Comparison of ENCODE assay signal across 23 mouse cellular contexts in the genomic region with DNA sequence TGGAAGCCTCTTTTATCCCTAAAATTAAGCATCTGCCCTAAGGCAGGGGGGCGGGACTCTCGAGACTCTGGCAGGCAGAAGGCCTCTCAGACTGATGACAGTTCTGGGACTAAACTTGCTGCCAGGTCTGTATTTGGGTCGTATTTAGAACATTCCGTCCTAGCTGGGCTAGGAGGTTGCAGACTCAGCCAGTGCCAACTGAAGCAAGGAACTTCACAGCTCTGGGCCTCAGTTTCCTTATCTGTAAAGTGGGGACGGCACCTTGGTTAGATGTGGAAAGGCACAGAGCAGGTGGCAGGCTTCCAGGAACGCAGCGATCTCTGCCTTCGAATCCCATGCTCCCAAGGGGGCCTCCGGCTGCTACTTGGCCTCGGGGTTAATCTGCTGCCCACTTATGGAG. TPM values are rescaled to one million over a fixed set of nuclear protein-coding genes. Genes with fewer than 3 reads are reported as not detected.
DNase-seq lines count a peak whose midpoint lies in the region; TF ChIP-seq lines count a peak whose summit lies in the region.
"Had no signal": no experiment of that assay in that cellular context is flagged by ENCODE, and none has a peak within 500 bp of the region (broad histone marks: within the 10 kb centered on the region; RNA-seq: fewer than 3 reads in every experiment).

No protein-coding gene starts in this region.

- TF ChIP-seq CTCF in gastrocnemius, adult 2 months (IDR thresholded peaks at IDR 0.05), result no peak

- intact Hi-C loops in gastrocnemius, adult 2 months (cut with DNase I), result no loop called here
- intact Hi-C loops in heart, postnatal 10 days (cut with DNase I), result loop anchor here (1.0 kb wide), 1 partner anchor 33 kb away; no protein-coding TSS in a partner anchor

- H3K4me3 ChIP-seq in gastrocnemius, adult 2 months, result no peak overlapping the region
- H3K4me3 ChIP-seq: embryonic facial prominence, embryonic 12.5 days; heart, embryonic 13.5 days; hindbrain, embryonic 12.5 days; limb, embryonic 10.5 days; neural tube, embryonic 13.5 days had no signal

- DNase-seq in gastrocnemius, adult 2 months, result peak; percentile 70
- no peak for DNase-seq in gastrocnemius, postnatal 10 days
- DNase-seq in lung, postnatal 10 days, result peak; percentile 63
- no peak for DNase-seq in lung, postnatal 4 days
- DNase-seq in heart, postnatal 10 days, result peak; percentile 56 to 59
- DNase-seq in skeletal muscle tissue, adult 2 months (ENCODE audit: low read depth, low spot score), result peak; percentile 58
- DNase-seq in right cerebral cortex, postnatal 36 days (ENCODE audit: low spot score in 2 of 2), result no peak
- DNase-seq in layer of hippocampus, adult 18-20 months (ENCODE audit: low spot score in 2 of 2), result no peak
- DNase-seq: cerebellum, adult 9-11 months; kidney, adult 2 months; kidney, postnatal 10 days; liver, postnatal 0 days; midbrain, embryonic 14.5 days; right cerebral cortex, postnatal 14 days; thymus, postnatal 25 days had no signal

- H3K27ac ChIP-seq in gastrocnemius, adult 2 months, result peak overlapping the region; percentile 59
- H3K27ac ChIP-seq: embryonic facial prominence, embryonic 12.5 days; heart, embryonic 13.5 days; hindbrain, embryonic 12.5 days; neural tube, embryonic 13.5 days had no signal

RNA-seq across cellular contexts. Expression of a gene that starts 13.7 kb away (rescaled TPM):
- not detected for total RNA-seq in gastrocnemius, adult 2 months (2021)
- total RNA-seq in gastrocnemius, postnatal 10 days (2021), result not detected
- under 1 TPM in 1 of 2 experiments, not detected in 1; 0.12 TPM for total RNA-seq in heart, postnatal 10 days (2021)
- total RNA-seq in layer of hippocampus, adult 18-20 months (2021), result 1 to 10 TPM; 7.3 to 7.6 TPM
- total RNA-seq: liver, adult 2 months; megakaryocyte, adult 5-6 weeks had no signal

RNA-seq across cellular contexts. Expression of a gene that starts 14.1 kb away (rescaled TPM):
- total RNA-seq in gastrocnemius, adult 2 months (2021), result under 1 TPM in 1 of 2 experiments, not detected in 1; 0.26 TPM
- total RNA-seq in gastrocnemius, postnatal 10 days (2021), result not detected
- total RNA-seq in heart, postnatal 10 days (2021), result not detected
- total RNA-seq in layer of hippocampus, adult 18-20 months (2021), result 1 to 10 TPM; 3.0 to 3.4 TPM
- total RNA-seq: liver, adult 2 months; megakaryocyte, adult 5-6 weeks; MEL had no signal

RNA-seq across cellular contexts. Expression of a gene that starts 14.5 kb away (rescaled TPM):
- 10 to 100 TPM; 10.5 to 15.0 TPM for total RNA-seq in gastrocnemius, adult 2 months (2021)
- 1 to 10 TPM; 2.1 to 5.5 TPM for total RNA-seq in gastrocnemius, postnatal 10 days (2021)
- 10 to 100 TPM in 1 of 2 experiments, 1 to 10 TPM in 1; 8.2 to 30.7 TPM for total RNA-seq in heart, postnatal 10 days (2021)
- 1 to 10 TPM; 5.6 to 6.9 TPM for total RNA-seq in layer of hippocampus, adult 18-20 months (2021)

RNA-seq across cellular contexts. Expression of a gene that starts 36.8 kb away (rescaled TPM):
- total RNA-seq in gastrocnemius, adult 2 months (2021), result not detected
- total RNA-seq in gastrocnemius, postnatal 10 days (2021), result 1 to 10 TPM; 1.1 to 1.4 TPM
- 1 to 10 TPM in 1 of 2 experiments, under 1 TPM in 1; 0.74 to 1.5 TPM for total RNA-seq in heart, postnatal 10 days (2021)
- 1 to 10 TPM in 1 of 2 experiments, under 1 TPM in 1; 0.68 to 1.6 TPM for total RNA-seq in layer of hippocampus, adult 18-20 months (2021)

RNA-seq across cellular contexts. Expression of a gene that starts 51.5 kb away (rescaled TPM):
- 10 to 100 TPM; 21.6 to 25.7 TPM for total RNA-seq in gastrocnemius, adult 2 months (2021)
- 10 to 100 TPM; 23.6 to 25.9 TPM for total RNA-seq in gastrocnemius, postnatal 10 days (2021)
- total RNA-seq in heart, postnatal 10 days (2021), result 10 to 100 TPM; 28.7 to 31.7 TPM
- 10 to 100 TPM; 92.1 to 96.1 TPM for total RNA-seq in layer of hippocampus, adult 18-20 months (2021)

Comparison
In these comparisons a context has a peak if more than half of its experiments do, and no peak if none do; other contexts are left out.
1. DNase-seq: peak in gastrocnemius, adult 2 months (single experiment), lung, postnatal 10 days (single experiment), heart, postnatal 10 days (2 of 2) and skeletal muscle tissue, adult 2 months (single experiment); none in gastrocnemius, postnatal 10 days (single experiment), lung, postnatal 4 days (0 of 2), right cerebral cortex, postnatal 36 days (0 of 2) and layer of hippocampus, adult 18-20 months (0 of 2).
2. RNA of a gene that starts 13.7 kb away (total RNA-seq): 7.3 to 7.6 TPM in layer of hippocampus, adult 18-20 months; 0.12 TPM in heart, postnatal 10 days, not detected in gastrocnemius, postnatal 10 days and not detected in gastrocnemius, adult 2 months; every median in the first group is over 4 times any median in the second.